Mouse (Mus musculus): ENCODE measurements at regions not wholly inside any gene's neighbourhood (a gene's known extent, or its start where the extent isn't known, plus 50 kb on each side); places are given as distances from the start of the nearest gene placed in this dataset.

GRCm38 (mm10) chr8:27981769-27982168 is 534.3 kb downstream of the Poteg start:
- Histone ChIP-seq H3K9me3 (replicated peaks) (no peaks in the 10 kb centered on the region), H3K9ac (no peak overlapping the region), H3K36me3 (no peaks in the 10 kb centered on the region), H3K4me3 (replicated peaks) (no peak overlapping the region), H3K4me2 (no peak overlapping the region), H3K4me1 (no peaks in the 10 kb centered on the region), H3K27ac (no peak overlapping the region), H3K27me3 (no peaks in the 10 kb centered on the region)
- 59% methylated on average over 5 of the region's 5 CpGs for WGBS
- ATAC-seq (replicated peaks; ENCODE audit: low FRiP score): no peak

- 85% methylated on average over 4 of the region's 4 CpGs for WGBS
- ATAC-seq (replicated peaks; ENCODE audit: low FRiP score): no peak
These were observed 565.4 kb downstream of the Poteg start for GRCm38 (mm10) chr8:28012849-28013248.

More at GRCm38 (mm10) chr8:28012849-28013248, 565.4 kb downstream of the Poteg start:
- no peak overlapping the region for H3K27ac ChIP-seq
- H3K4me3 ChIP-seq (replicated peaks): no peak overlapping the region
- H3K4me1 ChIP-seq: no peaks in the 10 kb centered on the region
- no peaks in the 10 kb centered on the region for H3K27me3 ChIP-seq
- no peaks in the 10 kb centered on the region for H3K36me3 ChIP-seq
- no peaks in the 10 kb centered on the region for H3K9me3 ChIP-seq (replicated peaks)
- H3K9ac ChIP-seq: no peak overlapping the region
- H3K4me2 ChIP-seq: no peak overlapping the region

Measured in kidney, embryonic 15.5 days (tissue).